Mouse (Mus musculus) left cerebral cortex, adult 2 months (tissue): ENCODE measurements around the gene Agbl5. TPM values are rescaled to one million over a fixed set of nuclear protein-coding genes. Genes with fewer than 3 reads are reported as not detected.

ENCODE experiments used
- DNase-seq, 2 experiments: peaks; one replicate each; pipeline ENCODE4 v3.0.0; 2021 to 2022; ENCODE audit warnings: low spot score in 2 of 2, mixed read lengths in 1 of 2; ENCODE audit errors: extremely low spot score in 1 of 2
- H3K27ac ChIP-seq: fragments of 200-600 bp; 2 replicates; pipeline ENCODE4 v1.8.1; 2022
- H3K4me3 ChIP-seq: fragments of 200-600 bp; 2 replicates; pipeline ENCODE4 v1.8.1; 2022
- CTCF ChIP-seq: fragments of 200-600 bp; IDR thresholded peaks from 2 replicates; pipeline ENCODE4 v1.8.1; 2022; ENCODE audit warnings: antibody characterized with exemption, mild to moderate bottlenecking, moderate library complexity
- intact Hi-C: fragments of 180-260 bp; cut with DNase I; formaldehyde crosslinking; loops from one replicate; pipeline ENCODE4 v1.15.1; 2025
- total RNA-seq, 2 experiments: library from RNA; stranded (reverse); gene quantifications; 2 replicates each; pipeline ENCODE4 v1.2.3; 2021

The Agbl5 gene
- total RNA-seq, 2 experiments from 2014 or later = 17.2 to 17.8 TPM

DNA sequence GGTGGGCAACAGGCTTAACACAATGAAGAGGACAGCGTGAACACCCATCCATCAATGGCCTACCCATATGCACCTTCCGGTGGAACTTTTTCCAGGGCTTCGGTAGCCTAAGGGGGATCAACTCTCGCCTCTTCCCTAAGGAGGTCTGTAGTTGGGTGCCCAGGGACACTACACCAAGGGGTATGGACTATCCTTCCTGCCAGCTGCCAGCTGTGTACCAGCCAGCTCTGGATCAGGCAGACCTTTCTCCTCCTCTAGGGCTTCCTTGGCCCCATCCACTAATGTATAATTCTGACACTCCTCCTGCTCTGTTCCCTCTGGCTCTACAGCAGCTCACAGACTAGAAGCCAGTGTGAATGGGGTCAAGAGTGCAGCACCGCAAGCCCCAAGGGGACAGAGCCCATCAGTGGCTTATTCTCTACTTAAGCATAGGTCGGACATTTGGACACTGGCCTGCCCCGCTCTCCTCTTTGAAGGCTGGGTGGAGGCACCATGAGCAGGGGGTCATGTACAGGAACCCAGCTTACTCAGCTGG, 25.7 kb downstream of the Agbl5 start:
- H3K27ac ChIP-seq = no peak overlapping the region
- intact Hi-C loops = no loop called here
- no peak for TF ChIP-seq CTCF
- H3K4me3 ChIP-seq = no peak overlapping the region; the same call in 1 of the 2 replicates
- no peak for DNase-seq

DNA sequence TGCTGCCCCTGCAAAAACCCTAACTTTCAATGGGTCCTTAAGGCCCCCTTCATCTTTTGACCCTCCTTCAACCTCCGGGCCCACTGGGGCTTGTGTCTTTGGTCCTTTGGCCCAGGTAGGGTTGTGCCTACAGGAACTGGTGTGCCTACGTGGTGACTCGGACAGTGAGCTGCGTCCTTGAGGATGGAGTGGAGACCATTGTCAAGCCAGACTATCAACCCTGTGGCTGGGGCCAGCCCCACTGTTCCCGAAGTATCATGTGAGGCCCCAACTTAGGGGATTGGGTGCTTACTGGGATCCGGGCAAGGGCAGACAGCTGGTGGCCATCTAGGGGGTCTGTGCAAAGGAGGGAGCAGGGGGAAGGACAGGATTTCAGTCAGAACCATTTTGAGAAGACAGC, 26.4 kb downstream of the Agbl5 start:
- no peak for DNase-seq
- TF ChIP-seq CTCF = no peak
- Histone ChIP-seq H3K27ac (no peak overlapping the region), H3K4me3 (no peak overlapping the region)
- intact Hi-C loops = loop anchor here (1.0 kb wide), 1 partner anchor 109 kb away; no protein-coding TSS in a partner anchor

DNA sequence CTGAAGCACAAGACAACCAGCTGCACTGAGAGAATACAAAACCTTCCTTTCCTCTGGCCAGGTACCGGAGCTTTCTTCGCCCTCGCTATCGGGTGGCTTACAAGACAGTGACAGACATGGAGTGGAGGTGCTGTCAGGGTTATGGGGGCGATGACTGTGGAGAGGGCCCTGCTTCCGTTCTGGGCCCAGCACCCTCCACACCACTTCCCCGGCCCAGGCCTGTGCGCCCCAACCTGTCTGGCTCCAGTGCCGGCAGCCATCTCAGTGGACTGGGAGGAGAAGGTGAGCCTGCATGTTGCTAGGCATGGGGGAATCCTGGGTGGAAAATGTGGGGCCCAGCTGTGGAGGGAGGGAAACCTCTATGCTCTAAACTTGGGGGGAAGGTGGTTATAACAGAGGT, 27.0 kb downstream of the Agbl5 start:
- no peak for DNase-seq
- Histone ChIP-seq H3K4me3 (no peak overlapping the region), H3K27ac (no peak overlapping the region)
- intact Hi-C loops = loop anchor here (1.0 kb wide), 1 partner anchor 109 kb away; no protein-coding TSS in a partner anchor
- no peak for TF ChIP-seq CTCF

DNA sequence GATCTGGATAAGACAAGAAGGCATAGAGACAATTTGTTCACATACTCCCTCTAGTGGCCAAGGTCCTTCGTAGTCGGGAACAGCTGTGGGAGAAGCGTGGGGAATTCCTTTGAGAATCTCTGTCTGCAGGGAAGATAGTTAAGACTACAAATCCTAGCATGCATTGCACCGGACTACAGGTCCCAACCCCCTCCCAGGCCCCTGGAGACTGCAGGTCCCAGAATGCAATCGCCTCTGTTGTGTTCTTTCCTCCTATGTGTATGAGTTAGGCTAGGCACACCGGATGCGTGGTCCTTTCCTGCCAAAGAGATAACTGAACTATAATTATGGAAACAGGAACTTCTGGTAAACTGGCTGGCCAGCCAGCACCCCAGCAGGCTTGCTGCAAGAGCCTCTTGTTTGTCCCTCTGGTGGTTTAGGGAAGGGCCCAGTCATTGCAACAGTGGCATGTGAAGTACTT, 27.5 kb downstream of the Agbl5 start:
- intact Hi-C loops = loop anchor here (1.0 kb wide), 1 partner anchor 110 kb away; no protein-coding TSS in a partner anchor
- peak; percentile 74 to 89 for DNase-seq
- TF ChIP-seq CTCF = peak; percentile 76
- no peak overlapping the region for H3K4me3 ChIP-seq
- H3K27ac ChIP-seq = peak overlapping the region; percentile 48; the same call in 1 of the 2 replicates

DNA sequence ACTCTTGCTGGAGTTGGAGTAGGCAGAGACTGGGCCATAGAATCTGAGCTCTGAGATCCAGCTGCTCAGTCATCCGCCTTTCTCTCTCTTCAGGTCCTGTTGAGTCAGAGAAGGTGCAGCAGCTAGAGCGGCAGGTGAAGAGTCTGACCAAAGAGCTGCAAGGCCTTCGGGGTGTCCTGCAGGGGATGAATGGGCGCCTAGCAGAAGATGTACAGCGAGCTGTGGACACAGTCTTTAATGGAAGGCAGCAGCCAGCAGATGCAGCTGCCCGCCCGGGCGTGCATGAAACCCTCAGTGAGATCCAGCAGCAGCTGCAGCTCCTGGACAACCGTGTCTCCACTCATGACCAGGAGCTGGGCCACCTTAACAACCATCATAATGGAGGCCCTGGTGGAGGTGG, 28.3 kb downstream of the Agbl5 start:
- no peak for TF ChIP-seq CTCF
- peak overlapping the region; percentile 48; the same call in 1 of the 2 replicates for H3K27ac ChIP-seq
- intact Hi-C loops = no loop called here
- no peak overlapping the region for H3K4me3 ChIP-seq
- DNase-seq = no peak

DNA sequence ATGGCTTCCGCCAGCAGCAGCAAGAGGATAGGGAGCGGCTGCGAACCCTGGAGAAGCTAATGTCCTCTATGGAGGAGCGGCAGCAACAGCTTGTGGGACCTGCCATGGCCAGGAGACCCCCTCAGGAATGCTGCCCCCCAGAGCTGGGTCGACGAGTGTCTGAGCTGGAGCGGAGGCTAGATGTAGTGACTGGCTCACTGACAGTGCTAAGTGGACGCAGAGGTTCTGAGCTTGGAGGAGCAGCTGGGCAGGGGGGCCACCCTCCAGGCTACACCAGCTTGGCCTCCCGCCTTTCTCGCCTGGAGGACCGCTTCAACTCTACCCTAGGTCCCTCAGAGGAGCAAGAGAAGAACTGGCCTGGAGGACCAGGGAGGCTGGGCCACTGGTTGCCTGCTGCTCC, 28.9 kb downstream of the Agbl5 start:
- H3K4me3 ChIP-seq = no peak overlapping the region
- intact Hi-C loops = no loop called here
- no peak for DNase-seq
- no peak for TF ChIP-seq CTCF
- no peak overlapping the region for H3K27ac ChIP-seq

DNA sequence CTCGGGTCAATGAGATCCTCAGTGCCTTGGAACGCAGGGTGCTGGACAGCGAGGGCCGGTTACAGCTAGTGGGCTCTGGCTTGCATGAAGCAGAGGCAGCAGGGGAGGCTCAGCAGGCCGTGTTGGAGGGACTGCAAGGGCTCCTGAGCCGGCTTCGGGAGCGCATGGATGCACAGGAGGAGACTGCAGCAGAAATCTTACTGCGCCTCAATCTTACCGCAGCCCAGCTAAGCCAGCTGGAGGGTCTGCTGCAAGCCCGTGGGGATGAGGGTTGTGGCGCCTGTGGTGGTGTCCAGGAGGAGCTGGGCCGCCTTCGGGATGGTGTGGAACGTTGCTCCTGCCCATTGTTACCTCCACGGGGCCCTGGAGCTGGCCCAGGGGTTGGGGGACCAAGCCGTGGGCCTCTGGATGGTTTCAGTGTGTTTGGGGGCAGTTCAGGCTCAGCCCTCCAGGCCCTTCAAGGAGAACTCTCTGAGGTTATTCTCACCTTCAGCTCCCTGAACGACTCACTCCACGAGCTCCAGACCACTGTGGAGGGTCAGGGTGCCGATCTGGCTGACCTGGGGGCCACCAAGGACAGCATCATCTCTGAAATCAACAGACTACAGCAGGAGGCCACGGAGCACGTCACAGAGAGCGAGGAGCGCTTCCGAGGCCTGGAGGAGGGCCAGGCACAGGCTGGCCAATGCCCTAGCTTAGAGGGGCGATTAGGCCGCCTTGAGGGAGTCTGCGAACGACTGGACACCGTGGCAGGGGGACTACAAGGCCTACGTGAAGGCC, 29.6 kb downstream of the Agbl5 start:
- no peak for DNase-seq
- Histone ChIP-seq H3K27ac (no peak overlapping the region), H3K4me3 (no peak overlapping the region)
- intact Hi-C loops = no loop called here
- no peak for TF ChIP-seq CTCF

DNA sequence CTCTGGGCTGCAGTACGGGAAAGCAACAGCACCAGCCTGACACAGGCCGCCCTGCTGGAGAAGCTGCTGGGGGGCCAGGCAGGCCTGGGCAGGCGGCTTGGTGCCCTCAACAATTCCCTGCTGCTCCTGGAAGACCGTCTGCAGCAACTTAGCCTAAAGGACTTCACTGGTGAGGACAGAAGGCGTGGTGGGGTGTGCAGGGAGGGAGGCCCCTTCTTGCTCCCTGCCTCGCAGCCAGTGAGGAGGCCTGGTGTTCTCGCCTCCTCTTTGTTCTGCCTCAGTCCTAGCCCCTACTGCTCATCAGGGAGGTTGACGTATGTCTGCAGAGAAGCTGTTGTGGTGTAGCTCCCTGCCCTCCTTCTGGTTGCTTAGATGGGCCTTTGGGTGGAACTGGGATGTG, 30.2 kb downstream of the Agbl5 start:
- intact Hi-C loops = no loop called here
- TF ChIP-seq CTCF = no peak
- Histone ChIP-seq H3K27ac (no peak overlapping the region), H3K4me3 (no peak overlapping the region)
- DNase-seq = no peak

DNA sequence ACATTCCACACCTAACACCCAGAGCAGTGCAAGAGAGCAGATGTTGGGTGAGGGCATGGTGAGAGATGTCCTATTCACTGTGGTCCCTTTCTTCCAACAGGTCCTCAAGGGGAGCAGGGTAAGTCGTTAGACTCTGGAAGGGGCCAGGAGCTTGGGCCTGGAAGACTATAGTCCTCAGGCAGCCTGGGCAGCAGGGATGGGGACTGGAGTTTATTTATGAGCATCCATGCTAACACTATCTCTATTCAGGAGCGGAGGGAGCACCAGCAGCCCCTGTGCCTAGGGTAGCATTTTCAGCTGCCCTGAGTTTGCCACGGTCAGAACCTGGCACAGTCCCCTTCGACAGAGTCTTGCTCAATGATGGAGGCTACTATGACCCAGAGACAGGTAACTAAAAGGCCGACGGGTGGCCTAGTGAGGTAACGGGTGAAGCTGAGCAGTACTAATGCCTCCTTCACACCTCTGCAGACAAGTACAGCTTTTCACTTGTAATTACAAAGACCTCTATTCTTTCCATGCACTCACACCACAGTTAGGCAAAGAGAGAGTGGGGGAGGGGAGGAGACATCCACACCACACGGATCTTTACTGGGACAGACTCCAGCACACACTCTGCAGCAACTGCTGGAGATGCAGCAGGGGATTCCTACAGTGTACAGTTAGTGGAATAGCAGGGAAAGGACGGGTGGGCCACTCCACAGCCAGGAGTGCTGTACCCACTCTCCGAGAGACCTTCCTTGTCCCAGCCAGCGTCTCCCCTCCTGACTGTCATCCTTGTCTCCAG, 31.5 kb downstream of the Agbl5 start:
- Histone ChIP-seq H3K27ac (no peak overlapping the region), H3K4me3 (no peak overlapping the region)
- intact Hi-C loops = loop anchor here (10.0 kb wide), 1 partner anchor 1535 kb away; the partner anchor contains the start of gene Ppp1cb
- TF ChIP-seq CTCF = no peak
- DNase-seq = no peak

DNA sequence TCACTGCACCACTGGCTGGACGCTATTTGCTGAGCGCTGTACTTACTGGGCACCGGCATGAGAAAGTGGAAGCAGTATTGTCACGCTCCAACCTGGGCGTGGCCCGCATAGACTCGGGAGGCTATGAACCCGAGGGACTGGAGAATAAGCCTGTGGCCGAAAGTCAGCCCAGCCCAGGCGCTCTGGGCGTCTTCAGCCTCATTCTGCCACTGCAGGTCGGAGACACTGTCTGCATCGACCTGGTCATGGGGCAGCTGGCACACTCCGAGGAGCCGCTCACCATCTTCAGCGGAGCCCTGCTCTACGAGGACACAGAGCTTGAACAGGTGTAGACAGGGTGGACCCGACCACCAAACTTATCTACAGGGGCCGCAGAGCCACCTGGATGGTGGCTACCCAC, 32.1 kb downstream of the Agbl5 start:
- no peak for DNase-seq
- Histone ChIP-seq H3K27ac (no peak overlapping the region), H3K4me3 (no peak overlapping the region)
- intact Hi-C loops = loop anchor here (10.0 kb wide), 1 partner anchor 1534 kb away; the partner anchor contains the start of gene Ppp1cb
- TF ChIP-seq CTCF = no peak

DNA sequence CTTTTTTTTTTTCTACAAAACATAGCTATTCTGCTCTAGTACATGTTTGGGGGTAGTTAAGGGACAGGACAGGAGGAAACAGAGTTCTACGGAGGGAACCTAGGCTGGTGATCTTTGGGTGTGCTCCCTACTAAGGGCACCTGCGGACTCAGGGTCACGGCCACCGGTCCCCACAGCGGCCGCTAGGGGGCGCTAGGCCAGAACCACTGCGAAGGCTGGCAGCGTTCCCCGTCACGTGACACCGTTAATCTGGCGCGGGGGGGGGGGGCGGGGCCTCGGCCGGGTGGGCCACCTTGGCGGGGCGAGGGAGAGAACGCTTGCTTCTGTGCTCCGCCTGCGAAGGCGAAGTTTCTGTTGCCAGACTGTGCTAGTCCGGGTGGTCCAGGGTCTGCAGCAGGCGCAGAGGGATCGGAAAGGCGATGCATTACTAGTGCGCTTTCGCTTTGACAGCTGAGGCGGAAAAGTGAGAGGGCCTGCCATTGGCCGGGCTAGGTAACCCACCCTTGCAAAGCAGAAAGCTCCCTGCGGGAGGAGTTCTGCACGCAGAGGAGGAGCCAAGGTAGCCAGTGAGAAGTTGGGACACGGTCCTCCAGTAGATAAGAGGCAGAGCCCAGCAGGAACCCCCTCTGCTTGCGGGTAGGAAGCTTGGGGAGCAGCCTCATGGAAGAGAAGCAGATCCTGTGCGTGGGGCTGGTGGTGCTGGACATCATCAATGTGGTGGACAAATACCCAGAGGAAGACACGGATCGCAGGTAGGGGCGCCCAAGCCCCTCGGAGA, 33.0 kb downstream of the Agbl5 start, which contains the start of gene Khk:
Khk (plus strand) TSS at position 176 of the 778 bp plus-strand sequence.
- intact Hi-C loops = loop anchor here (10.0 kb wide), 1 partner anchor 1533 kb away; the partner anchor contains the start of gene Ppp1cb
- H3K27ac ChIP-seq = peak within 1 kb of the TSS; percentile 89
- TF ChIP-seq CTCF = peak; percentile 86
- peak; percentile 86 to 90 for DNase-seq
- H3K4me3 ChIP-seq = peak within 1 kb of the TSS; percentile 75
